Mouse (Mus musculus) erythroblast, embryonic 14.5 days (primary cell): ENCODE results near the gene Efna1.

Source experiments
- GATA1 ChIP-seq: IDR thresholded peaks from 2 replicates; pipeline ENCODE4 v1.6.1; 2012; ENCODE audit warnings: low read length, inconsistent platforms, mixed read lengths
- TAL1 ChIP-seq: IDR thresholded peaks from 3 replicates; pipeline ENCODE4 v1.6.1; 2012; ENCODE audit warnings: low read length, inconsistent platforms, mixed read lengths

DNA sequence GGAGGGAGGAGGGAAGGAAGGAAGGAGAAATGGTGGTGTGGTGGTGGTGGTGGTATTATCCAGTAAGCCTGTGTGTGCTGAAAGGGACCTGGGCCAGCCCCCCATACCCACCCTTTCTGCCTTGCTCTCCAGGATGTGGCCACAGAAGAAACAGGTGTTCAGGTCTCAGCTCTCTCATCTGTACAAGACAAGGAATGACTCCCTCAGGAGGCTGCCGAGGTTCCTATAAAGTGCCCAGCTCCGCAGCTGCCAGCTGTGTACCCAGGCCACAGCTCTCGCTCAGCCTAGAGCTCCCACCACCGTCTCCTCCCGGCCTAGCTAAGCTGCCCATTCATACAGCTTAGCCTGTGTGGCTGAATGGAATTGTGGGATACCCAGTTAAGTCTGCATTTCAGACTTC, 11.4 kb upstream of the Efna1 start:
- TF ChIP-seq TAL1 = no peak
- no peak for TF ChIP-seq GATA1
